Mouse (Mus musculus) ovary, postnatal 14 days (tissue): ENCODE measurements around the gene Wbp2nl.

Experiments
- DNase-seq: peaks from one replicate; pipeline ENCODE4 v3.0.0; 2022; ENCODE audit warnings: low spot score

The Wbp2nl gene

DNA sequence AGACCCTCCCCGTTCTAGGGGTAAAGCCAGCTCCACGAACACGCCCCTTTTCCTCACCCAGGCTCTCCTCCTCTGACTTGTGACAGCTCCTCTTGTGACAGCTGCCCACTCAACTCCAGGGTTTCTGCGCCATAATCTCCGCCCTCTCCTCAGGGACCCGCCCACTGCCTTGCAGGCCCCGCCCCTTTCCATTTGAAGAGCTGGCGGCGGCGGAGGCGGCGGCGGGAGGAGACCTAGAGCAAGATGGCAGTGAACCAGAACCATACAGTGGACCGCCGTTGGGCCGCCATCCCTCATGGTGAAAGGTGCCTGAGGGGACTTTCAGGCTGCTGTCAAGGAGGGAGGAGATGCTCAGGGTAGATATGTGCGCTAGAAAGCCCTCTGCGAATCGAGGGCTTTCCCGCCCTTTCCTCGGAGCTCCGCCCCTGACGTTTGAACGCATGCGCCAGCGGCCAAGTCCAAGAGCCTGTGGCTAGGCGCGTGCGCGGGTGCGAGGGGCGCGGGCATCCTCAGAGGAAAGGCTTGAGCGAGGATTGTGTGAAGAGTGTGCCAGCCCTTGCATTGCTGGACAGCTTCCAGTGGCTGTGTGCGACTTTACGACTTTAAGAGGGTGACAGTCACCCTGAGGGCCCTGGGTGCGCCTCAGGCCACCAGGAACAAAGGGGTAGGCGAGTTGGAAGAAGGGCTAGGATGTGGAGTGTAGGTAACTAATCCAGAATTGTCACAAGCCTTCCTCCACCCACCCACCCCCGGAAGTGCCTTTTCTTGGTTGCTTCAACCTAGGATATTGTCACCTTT is at the start of gene Wbp2nl:
Wbp2nl (plus strand) TSS at position 191 of the 798 bp plus-strand sequence.
- DNase-seq, result no peak

DNA sequence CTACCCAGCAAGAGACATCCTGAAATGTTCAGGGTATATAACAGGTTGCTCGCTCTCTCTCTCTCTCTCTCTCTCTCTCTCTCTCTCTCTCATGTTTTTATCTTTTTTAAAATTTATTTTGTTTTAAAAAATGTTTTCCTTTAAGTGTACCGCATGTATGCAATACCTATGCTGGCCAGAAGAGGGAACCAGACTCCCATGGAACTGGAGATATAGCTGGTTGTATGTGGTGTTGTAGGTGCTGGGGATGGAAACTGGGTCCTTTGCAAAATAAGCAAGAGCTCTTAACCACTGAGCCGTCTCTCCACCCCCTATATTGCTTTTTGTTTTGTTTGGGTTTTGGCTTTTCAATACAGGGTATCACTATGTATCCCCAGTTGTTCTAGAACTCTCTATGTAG is 47.2 kb upstream of the Wbp2nl start:
- DNase-seq, result no peak

DNA sequence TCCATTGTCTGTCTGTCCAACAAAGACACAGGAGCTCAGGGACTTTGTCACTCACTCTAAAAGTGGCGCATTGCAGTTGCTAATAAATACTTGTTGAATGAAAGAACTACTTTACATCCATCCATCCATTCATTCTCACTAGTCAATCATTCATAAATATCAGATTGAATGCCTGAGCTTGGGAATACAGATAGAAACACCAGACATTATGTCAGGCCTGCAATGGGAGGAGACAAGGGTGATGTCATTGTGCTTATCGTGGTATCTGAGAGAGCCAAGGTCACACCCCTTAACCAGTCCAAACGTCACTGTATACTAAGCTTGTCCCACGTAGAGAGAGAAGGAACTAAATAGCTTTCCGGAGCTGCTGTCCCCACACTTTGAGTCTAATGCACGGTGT is 46.7 kb upstream of the Wbp2nl start, which contains the start of gene 1500009C09Rik:
1500009C09Rik (plus strand) TSS at position 301 of the 400 bp plus-strand sequence.
- DNase-seq, result no peak

DNA sequence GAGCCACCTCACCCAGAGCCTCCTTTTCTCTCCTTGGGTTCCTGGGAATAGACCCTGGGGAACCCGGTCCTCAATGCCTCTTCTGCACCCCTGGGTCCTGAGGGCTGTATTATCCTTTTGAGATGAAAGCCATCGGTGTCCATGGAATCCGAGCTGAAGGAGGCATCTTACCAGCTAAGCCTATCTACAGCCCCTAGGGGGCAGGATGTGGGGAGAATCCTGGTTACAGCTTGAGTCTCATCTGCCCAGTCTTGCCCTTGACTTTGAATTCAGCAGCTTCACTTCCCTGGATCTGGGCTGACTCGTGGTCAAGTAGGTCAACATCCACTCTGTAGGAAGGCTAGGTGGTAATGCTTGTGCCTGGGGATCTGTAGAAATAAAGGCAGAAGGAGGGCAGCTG is 43.5 kb upstream of the Wbp2nl start:
- DNase-seq, result no peak

DNA sequence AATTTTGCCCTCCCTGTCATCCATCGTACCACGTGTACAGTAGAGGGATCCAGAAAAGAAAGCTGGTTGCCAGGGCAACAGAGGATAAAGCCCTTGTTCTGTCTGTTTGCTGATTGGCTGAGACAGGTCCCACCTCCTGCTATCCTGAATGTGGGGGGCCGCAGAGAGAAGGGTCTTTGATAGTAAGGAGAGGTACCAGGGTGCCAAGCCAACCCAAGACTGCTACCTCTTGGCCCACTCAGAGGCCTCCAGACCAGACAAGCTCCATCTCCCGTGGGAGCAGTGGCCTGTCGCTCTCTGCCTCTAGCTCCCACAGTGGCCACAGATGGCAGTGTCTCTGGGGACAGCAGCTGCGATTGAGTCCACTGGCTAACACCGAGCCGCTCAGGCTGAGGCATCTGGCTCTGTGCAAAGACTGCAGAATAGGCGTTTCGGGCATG is 42.8 kb upstream of the Wbp2nl start:
- DNase-seq, result no peak

DNA sequence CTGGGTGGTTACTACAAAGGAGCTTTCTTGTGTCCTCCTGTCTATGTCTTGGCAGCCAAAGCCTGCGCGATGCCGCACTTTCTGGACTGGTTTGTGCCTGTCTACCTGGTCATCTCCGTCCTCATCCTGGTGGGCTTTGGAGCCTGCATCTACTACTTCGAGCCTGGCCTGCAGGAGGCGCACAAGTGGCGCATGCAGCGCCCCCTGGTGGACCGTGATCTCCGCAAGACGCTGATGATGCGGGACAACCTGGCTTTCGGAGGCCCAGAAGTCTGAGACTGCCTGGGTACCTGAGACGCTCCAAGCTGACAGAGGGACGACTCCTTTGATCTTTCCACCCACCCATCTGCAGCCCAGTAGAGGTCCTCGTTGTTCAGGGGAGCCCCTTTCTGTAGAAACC is 39.2 kb upstream of the Wbp2nl start:
- DNase-seq, result peak; percentile 58

DNA sequence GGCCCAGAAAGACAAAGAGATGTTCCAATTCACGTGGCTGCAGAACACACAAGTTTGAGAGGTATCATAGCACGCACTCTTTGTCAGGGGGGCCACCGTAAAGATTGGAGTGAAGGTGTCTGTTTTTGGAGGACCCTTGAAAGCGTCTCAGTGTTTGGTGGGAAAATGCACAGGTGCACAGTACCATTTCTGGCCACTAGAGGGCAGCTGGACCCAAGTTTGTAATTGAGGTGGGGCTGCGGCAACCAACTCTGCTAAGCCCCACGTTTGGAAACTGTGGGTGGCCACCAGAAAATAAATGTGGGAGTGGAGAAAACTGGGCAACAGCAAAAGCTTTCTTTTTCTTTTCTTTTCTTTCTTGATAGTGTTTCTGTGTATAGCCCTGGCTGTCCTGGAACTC is 32.4 kb upstream of the Wbp2nl start:
- peak; percentile 62 for DNase-seq

DNA sequence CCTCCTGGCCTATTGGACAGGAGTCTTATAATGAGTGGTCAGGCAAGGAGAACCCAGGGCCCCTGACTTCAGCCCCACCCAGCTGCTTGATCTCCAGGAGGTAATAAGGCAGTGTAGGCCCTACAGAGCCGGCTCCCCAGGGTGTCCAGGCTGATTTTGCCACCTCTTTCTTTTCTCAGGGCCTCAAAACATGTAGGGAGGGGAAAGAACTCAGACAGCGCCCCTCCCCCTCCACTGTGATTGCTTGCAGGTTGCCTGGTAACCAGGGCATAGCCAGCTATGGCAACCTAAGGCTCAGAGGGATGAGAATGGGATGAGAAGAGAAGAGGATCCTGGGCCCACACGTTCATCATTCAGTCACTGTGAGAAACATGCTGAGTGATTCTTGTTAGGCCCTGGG is 30.6 kb upstream of the Wbp2nl start:
- DNase-seq, result no peak

DNA sequence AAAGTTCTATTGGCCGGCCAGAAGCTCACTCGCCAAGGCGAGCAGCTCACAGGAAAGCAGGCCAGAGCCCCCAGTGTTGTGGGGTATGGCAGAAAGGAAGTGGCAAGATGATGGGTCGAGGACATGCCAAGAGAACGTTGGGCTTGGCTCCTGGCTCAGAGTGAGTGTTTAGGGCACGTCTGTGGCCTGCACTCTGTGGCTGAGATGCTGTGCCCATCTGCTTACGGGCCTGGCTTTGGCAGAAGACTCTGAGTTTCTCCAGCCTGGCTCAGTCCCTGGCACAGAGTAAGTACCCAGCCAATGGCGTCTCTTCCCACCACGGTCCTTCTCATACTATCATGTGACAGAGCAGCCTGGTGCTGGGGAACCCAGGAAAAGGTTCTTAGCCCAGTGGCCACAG is 30.0 kb upstream of the Wbp2nl start:
- DNase-seq, result no peak

DNA sequence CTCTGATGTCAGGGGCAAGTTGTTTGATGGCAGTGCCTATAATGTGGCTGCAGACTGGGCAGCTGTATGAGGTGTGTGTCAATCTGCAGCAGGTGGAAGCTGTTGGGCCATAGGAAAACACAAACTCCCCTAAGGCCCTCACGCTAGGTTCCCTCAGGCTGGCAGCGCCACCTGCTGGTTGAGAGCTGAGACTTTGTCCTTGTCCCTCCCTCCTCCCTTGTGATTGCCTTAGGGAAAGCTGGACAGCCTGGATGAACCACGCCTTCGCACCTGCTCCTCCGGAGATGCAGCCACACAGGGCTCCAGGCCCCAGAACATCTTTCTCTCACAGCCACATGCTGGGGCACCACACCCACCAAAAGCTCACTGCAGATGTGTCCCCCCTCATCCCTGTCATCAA is 27.6 kb upstream of the Wbp2nl start:
- DNase-seq, result peak; percentile 58

DNA sequence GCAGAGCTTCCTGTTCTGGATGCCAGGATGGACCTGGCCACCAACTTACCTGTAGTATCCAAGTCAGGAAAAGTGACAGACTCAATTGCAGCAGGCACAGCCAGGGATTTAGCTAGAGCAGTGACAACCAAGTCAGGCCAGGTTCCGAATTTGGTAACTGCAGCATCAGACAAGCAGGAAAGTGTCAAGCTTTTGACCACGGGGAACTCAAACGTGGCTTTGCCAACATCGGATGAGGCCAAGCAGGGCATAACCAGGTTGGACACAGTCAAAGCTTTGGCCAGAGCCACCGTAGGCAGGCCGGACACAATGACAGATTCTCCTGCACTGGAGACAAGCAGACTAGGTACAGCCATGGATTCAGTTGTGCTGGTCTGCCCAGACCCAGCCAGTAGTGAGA is 26.5 kb upstream of the Wbp2nl start:
- DNase-seq, result no peak

DNA sequence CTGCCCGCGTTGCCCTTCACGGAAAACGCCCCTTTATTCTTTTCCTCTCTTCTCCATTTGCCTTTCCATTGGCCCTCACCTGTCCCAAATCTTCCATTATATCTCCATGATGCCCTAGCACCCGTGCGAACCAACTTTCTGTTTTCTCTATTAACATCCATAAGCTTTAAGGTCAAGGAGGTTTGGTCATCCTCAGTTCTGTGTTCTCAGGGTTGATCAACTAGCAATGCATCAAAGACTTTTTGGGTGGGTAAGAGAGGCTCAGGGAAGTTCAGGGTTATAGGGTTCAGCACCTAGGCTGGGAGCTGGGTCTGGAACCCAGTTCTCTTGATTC is 24.2 kb upstream of the Wbp2nl start, which contains the start of gene Sept3:
Sept3 (plus strand) TSS at position 301 of the 334 bp plus-strand sequence.
- no peak for DNase-seq

DNA sequence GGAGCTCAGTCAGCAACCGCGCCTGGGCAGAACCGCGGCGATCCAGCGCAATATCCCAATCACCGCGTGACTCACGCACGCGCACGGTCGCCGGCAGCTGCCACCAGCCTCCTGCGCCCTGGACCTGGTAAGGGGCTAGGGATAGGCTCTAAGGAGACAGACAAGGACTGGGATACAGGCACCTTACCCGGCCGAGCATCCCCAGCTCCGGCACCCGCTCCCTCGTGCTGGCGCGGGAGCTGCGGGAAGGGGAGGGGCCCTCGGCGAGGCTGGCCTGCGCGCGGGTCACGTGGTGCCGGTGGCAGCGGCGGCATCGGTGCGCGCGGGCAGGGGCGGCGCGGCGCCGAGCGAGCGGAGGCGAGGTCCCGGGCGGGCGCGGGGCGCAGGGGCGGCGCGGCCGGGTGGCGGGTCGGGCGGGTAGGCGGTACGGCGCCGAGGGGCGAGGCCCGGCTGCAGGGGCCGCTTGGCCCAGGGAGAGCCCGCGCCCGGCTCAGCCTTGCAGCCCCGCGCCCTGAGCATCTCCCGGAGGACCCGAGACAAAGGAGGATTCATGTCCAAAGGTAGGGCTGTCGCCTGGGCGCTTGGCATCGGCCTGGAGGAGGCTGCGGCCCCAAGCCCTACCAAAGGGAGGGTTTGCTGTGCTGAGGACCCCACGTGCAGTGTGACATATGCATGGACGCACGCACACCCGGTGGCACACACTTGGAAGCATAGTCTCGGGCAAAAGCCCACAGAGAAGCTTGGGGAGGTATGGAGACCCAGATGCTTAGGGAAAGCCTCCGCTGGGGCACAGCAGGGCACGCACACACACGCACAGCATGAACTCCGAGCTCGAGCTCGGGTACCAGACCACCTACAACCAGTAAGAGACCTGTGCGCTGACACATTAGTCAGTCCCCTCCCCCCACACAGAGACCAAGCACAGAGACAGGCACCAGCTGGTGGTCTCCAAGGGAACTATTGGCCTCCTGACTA is 23.5 kb upstream of the Wbp2nl start:
- DNase-seq, result no peak

DNA sequence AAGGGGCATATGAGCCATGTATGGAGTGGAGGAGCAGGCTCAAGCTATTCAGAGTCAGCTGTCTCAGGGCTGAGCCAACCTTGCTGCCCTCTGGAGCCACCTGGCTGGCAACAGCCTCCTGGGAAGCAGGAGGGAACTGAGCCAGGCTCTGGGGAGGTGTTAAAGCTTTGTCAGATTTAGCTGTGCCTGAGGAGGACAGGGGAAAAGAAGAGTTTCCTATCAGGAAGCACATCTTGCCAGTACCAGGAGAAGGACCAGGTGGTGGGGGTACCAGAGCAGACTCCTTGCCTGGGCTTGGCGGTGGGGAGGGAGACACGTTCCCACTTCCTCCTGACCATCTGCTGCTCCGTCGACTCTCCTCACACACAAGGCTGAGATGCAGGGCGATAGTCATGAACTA is 21.2 kb upstream of the Wbp2nl start:
- DNase-seq, result no peak

DNA sequence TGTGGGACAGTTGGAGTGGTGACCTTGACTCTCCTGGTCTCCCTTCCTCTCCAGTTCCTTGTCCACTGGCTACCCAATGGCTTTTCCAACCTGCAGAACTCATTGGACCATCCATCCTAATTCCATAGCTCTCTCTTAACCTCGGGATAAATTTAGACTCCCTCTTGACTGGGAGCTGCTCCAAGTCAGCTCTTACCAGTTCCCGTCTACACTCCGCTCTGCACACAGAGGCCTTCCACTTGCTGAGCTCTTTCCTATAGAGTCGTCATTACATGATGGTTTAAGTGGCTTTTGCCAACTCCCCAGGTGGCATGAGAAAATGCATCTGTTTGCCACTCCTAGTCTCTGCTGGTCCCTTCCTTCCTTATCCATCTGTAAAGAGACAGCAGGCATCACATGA is 18.1 kb upstream of the Wbp2nl start:
- no peak for DNase-seq

DNA sequence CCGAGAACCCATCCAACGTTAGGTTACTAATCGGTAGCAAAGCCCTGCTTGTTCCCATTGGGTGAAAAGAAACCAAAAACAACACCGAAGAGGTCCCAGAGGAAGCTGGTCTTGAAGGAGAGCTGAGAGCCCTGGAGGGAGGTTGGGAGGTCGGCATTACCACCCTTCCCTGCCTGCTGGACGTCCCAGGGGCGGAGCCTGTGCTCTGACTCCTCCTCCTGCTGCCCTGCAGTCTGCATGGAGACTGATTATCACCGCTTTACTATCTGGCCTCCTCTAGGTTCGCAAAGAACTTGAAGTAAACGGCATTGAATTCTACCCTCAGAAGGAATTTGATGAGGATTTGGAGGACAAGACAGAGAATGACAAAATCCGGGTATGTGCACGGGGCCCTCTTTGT is 12.6 kb upstream of the Wbp2nl start:
- no peak for DNase-seq

DNA sequence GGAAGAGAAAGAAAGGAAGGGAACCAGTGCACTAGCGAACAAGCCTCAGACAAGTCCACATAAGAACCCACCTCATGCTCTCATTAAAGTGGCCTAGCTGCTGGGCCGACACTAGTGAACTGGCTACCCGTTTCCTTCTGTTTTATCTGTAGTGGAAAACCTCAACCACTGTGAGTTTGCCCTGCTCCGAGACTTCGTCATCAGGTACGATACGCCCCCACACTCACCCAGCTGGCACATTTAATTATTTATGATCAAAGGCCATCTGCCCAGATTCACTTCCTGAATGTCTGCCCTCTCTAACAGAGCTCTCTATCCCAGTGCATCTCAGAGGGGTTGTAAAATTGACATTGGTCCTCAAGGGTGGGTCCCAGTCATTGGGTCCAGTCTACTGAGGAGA is 8.5 kb upstream of the Wbp2nl start:
- no peak for DNase-seq

DNA sequence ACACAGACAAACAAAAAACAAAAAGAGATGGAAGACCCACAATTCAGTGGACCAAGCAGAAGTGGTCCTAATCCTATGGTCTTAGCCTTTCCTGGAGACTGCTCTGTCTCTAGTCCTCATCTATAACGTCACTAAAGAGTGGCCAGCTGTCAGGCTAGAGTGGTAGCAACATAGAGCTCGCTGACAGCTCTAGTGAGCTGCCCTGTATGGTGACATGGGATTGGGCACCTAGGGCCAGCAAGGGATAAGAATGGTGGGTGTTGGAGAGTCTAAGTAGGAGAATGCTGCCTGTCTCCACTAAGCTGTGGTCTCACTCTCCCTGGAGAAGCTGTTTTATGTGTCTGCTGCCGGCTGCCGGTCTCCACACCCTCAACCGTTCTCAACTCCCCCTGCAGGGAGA is 5.9 kb upstream of the Wbp2nl start:
- DNase-seq, result no peak

DNA sequence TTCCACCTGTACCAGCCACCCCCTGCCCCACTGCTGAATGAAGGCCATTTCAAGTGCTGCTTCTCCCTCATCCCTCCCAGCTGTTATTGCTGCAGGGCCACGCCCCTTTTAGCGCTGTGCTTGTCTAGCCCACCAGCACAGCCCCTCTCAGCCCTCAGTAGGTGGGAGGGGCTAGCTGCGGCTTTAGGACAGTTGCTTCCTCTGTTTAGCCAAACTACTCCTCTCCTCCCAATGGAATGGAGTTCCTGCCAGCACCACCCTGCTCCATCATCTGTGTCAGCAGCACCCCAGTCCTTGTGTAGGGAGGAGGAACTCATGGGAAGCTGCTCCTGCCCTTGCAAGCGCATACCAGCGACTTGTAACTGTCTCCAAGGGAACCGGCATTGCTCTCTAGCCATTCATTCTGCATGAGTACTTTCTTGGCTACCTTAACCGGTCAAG is 5.5 kb upstream of the Wbp2nl start:
- no peak for DNase-seq

DNA sequence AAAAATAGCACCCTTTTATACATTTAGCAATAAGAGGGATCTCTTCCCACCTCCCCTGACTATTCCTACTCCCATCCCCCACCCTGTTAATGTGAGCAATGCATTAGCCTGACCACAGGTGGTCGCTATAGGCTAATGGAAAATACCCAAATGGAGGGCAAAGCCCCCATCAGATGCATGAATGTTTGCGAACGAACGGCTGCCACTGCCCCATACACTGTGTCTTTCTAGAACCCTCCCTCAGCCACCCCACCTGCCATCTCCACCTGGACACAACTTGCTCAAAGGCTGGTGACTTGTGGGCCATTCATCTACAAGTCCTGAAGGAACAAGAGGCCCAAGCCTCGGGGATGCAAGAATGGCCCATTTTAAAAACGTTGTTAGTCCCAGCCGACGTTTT is 4.7 kb upstream of the Wbp2nl start:
- DNase-seq, result no peak

DNA sequence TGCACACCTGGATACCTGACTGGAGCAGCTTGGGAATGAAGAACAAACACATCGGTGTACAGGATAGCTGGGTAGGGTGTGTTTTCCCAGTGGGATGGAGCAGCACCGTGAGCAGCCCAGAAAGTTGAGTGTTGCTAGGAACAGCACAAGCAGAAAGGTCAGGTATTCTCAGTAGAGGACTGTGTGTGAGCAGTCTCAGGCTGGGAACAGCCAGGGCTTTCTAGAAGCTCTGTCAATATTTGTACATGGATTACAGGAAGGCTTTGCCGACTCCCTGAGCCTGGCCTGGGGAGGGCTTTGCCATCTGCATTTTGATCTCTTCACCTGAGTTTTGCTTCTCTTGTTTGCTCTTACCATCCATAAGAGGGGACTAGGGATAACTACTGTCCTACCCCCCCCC is 8.4 kb downstream of the Wbp2nl start:
- no peak for DNase-seq

DNA sequence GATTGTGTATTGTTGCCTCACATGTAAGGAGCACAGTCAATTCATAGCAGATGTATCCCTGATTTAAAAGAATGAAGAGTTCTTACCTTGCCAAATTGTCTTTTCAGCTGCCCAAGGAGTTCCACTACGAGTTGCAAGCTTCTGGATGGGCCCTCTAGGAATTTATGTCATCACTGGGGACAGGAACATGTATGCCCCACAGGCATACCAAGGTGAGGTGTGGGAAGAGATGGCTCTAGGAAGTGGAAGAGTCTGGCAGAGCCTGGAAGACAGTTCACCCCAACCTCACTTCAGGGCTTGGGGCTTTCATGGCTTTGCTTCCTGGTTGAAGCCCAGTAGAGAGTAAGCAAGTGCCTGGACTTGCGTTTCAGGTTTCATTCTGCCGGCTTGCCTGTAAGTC is 9.7 kb downstream of the Wbp2nl start:
- no peak for DNase-seq

DNA sequence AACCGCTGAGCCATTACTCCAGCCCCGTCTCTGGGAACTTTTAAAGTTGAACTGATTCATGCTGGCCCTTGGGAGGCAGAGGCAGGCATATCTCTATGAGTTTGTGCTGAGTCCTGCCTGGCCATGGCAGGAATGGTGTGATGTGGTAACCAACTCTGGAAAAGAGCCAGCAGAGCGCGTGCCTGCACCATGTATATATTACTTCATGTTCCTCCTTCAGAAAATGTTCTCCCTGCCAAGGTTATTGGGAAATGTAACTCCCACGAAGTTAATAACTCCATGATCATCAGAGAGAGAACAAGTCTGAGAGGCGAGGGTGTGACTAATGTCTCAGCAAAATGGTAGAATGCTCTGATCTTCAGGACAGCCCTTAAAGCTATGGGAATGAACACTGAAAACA is 19.1 kb downstream of the Wbp2nl start:
- no peak for DNase-seq
